Mouse (Mus musculus): ENCODE data around the gene Rapsn. TPM values are rescaled to one million over a fixed set of nuclear protein-coding genes. Genes with fewer than 3 reads are reported as not detected.

Rapsn gene
- polyA plus RNA-seq (2011; ENCODE audit: insufficient read depth, insufficient read length, low read depth, missing spikeins) = 0.42 TPM in 1 of 2 replicates, not detected in the other

GRCm38 (mm10) chr2:91035385-91035784 is at the start of gene Rapsn:
Gene Rapsn (plus strand): TSS chr2:91035620.
- Histone ChIP-seq H3K9me3 (replicated peaks; ENCODE audit: control insufficient read depth, insufficient read depth, low read length, poor library complexity, severe bottlenecking) (no peaks in the 10 kb centered on the region), H3K4me1 (ENCODE audit: control insufficient read depth, insufficient read depth, low read length) (peaks cover 1% of the 10 kb centered on the region), H3K9ac (ENCODE audit: low read depth, poor library complexity, severe bottlenecking) (no peak within 1 kb of the TSS), H3K36me3 (ENCODE audit: control insufficient read depth, insufficient read depth, low read length, poor library complexity, severe bottlenecking) (no peaks in the 10 kb centered on the region), H3K4me3 (ENCODE audit: low read depth, low read length) (no peak within 1 kb of the TSS), H3K27me3 (ENCODE audit: control insufficient read depth, insufficient read depth, low read length, poor library complexity, severe bottlenecking) (no peaks in the 10 kb centered on the region), H3K27ac (ENCODE audit: insufficient read depth, low read length) (no peak within 1 kb of the TSS)
- TF ChIP-seq EP300 (IDR thresholded peaks at IDR 0.05; ENCODE audit: insufficient read depth, low read depth, low read length) (no peak), CTCF (IDR thresholded peaks at IDR 0.05; ENCODE audit: low read depth, low read length) (no peak), POLR2A (IDR thresholded peaks at IDR 0.05; ENCODE audit: insufficient read depth, low read length) (no peak)

DNA sequence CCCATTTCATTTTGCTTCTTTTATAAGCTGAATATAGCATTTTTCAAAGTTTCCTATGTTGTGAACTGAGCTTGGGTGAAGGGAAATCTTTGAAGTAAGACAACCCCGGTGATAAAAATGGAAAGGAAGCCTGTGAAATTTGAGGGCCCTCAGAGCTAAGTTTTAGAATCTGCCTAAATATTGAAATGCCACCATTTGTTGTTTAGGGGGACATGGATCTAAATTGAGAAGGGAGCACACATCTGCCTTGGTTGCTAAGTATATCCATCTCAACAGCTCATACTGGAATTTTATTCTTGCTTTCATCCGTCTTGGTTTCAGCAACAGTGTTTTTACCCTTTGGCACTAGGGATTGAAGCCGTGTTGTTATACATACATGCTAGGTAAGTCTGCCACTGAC is 49.4 kb upstream of the Rapsn start:
- H3K4me1 ChIP-seq (ENCODE audit: control insufficient read depth, insufficient read depth, low read length) = no peaks in the 10 kb centered on the region
- no peak overlapping the region for H3K4me3 ChIP-seq (ENCODE audit: low read depth, low read length)
- H3K36me3 ChIP-seq (ENCODE audit: control insufficient read depth, insufficient read depth, low read length, poor library complexity, severe bottlenecking) = peaks cover 8% of the 10 kb centered on the region
- TF ChIP-seq CTCF (IDR thresholded peaks at IDR 0.05; ENCODE audit: low read depth, low read length) (no peak), POLR2A (IDR thresholded peaks at IDR 0.05; ENCODE audit: insufficient read depth, low read length) (no peak), EP300 (IDR thresholded peaks at IDR 0.05; ENCODE audit: insufficient read depth, low read depth, low read length) (no peak)
- no peaks in the 10 kb centered on the region for H3K9me3 ChIP-seq (replicated peaks; ENCODE audit: control insufficient read depth, insufficient read depth, low read length, poor library complexity, severe bottlenecking)
- no peak overlapping the region for H3K27ac ChIP-seq (ENCODE audit: insufficient read depth, low read length)
- no peaks in the 10 kb centered on the region for H3K27me3 ChIP-seq (ENCODE audit: control insufficient read depth, insufficient read depth, low read length, poor library complexity, severe bottlenecking)
- no peak overlapping the region for H3K9ac ChIP-seq (ENCODE audit: low read depth, poor library complexity, severe bottlenecking)

- no peaks in the 10 kb centered on the region for H3K9me3 ChIP-seq (replicated peaks; ENCODE audit: control insufficient read depth, insufficient read depth, low read length, poor library complexity, severe bottlenecking)
- H3K4me3 ChIP-seq (ENCODE audit: low read depth, low read length) = no peak overlapping the region
- no peak overlapping the region for H3K27ac ChIP-seq (ENCODE audit: insufficient read depth, low read length)
- no peaks in the 10 kb centered on the region for H3K27me3 ChIP-seq (ENCODE audit: control insufficient read depth, insufficient read depth, low read length, poor library complexity, severe bottlenecking)
- peaks cover 75% of the 10 kb centered on the region for H3K36me3 ChIP-seq (ENCODE audit: control insufficient read depth, insufficient read depth, low read length, poor library complexity, severe bottlenecking)
- H3K4me1 ChIP-seq (ENCODE audit: control insufficient read depth, insufficient read depth, low read length) = no peaks in the 10 kb centered on the region
- TF ChIP-seq POLR2A (IDR thresholded peaks at IDR 0.05; ENCODE audit: insufficient read depth, low read length) (no peak), EP300 (IDR thresholded peaks at IDR 0.05; ENCODE audit: insufficient read depth, low read depth, low read length) (no peak), CTCF (IDR thresholded peaks at IDR 0.05; ENCODE audit: low read depth, low read length) (no peak)
- no peak overlapping the region for H3K9ac ChIP-seq (ENCODE audit: low read depth, poor library complexity, severe bottlenecking)
Observed at GRCm38 (mm10) chr2:91008536-91008935, 26.9 kb upstream of the Rapsn start.

DNA sequence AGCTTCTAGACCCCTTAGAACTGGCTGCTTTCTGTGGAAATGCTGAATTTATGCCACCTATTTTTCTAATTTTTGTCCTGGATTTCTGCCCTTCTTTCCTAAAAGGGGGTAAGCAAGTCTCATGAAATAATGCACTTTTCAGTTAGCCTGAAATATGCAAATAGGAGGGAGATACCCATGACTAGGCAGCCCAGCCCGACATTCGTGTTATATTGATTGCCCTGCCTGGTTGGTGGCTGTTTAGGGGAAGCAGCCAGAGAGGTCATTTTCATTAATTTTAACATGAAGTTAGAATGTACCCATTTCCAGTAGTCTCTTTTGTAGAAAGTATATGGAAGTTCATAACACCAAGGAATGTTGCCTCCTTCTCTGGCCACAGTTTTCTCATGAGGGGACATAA is 21.5 kb upstream of the Rapsn start:
- H3K4me3 ChIP-seq (ENCODE audit: low read depth, low read length) = no peak overlapping the region
- no peaks in the 10 kb centered on the region for H3K9me3 ChIP-seq (replicated peaks; ENCODE audit: control insufficient read depth, insufficient read depth, low read length, poor library complexity, severe bottlenecking)
- no peaks in the 10 kb centered on the region for H3K4me1 ChIP-seq (ENCODE audit: control insufficient read depth, insufficient read depth, low read length)
- H3K27ac ChIP-seq (ENCODE audit: insufficient read depth, low read length) = no peak overlapping the region
- no peak overlapping the region for H3K9ac ChIP-seq (ENCODE audit: low read depth, poor library complexity, severe bottlenecking)
- peaks cover 60% of the 10 kb centered on the region for H3K36me3 ChIP-seq (ENCODE audit: control insufficient read depth, insufficient read depth, low read length, poor library complexity, severe bottlenecking)
- no peaks in the 10 kb centered on the region for H3K27me3 ChIP-seq (ENCODE audit: control insufficient read depth, insufficient read depth, low read length, poor library complexity, severe bottlenecking)
- no peak for TF ChIP-seq CTCF (IDR thresholded peaks at IDR 0.05; ENCODE audit: low read depth, low read length)
- no peak for TF ChIP-seq EP300 (IDR thresholded peaks at IDR 0.05; ENCODE audit: insufficient read depth, low read depth, low read length)
- TF ChIP-seq POLR2A (IDR thresholded peaks at IDR 0.05; ENCODE audit: insufficient read depth, low read length) = no peak

GRCm38 (mm10) chr2:91015386-91015785 is 20.0 kb upstream of the Rapsn start:
- no peak for TF ChIP-seq POLR2A (IDR thresholded peaks at IDR 0.05; ENCODE audit: insufficient read depth, low read length)
- no peak for TF ChIP-seq CTCF (IDR thresholded peaks at IDR 0.05; ENCODE audit: low read depth, low read length)
- TF ChIP-seq EP300 (IDR thresholded peaks at IDR 0.05; ENCODE audit: insufficient read depth, low read depth, low read length) = no peak
- Histone ChIP-seq H3K4me1 (ENCODE audit: control insufficient read depth, insufficient read depth, low read length) (no peaks in the 10 kb centered on the region), H3K9ac (ENCODE audit: low read depth, poor library complexity, severe bottlenecking) (no peak overlapping the region), H3K36me3 (ENCODE audit: control insufficient read depth, insufficient read depth, low read length, poor library complexity, severe bottlenecking) (peaks cover 55% of the 10 kb centered on the region), H3K27ac (ENCODE audit: insufficient read depth, low read length) (no peak overlapping the region), H3K27me3 (ENCODE audit: control insufficient read depth, insufficient read depth, low read length, poor library complexity, severe bottlenecking) (no peaks in the 10 kb centered on the region), H3K9me3 (replicated peaks; ENCODE audit: control insufficient read depth, insufficient read depth, low read length, poor library complexity, severe bottlenecking) (no peaks in the 10 kb centered on the region), H3K4me3 (ENCODE audit: low read depth, low read length) (no peak overlapping the region)

GRCm38 (mm10) chr2:91018061-91018788 is 17.2 kb upstream of the Rapsn start:
- Histone ChIP-seq H3K27me3 (ENCODE audit: control insufficient read depth, insufficient read depth, low read length, poor library complexity, severe bottlenecking) (no peaks in the 10 kb centered on the region), H3K9ac (ENCODE audit: low read depth, poor library complexity, severe bottlenecking) (no peak overlapping the region), H3K27ac (ENCODE audit: insufficient read depth, low read length) (no peak overlapping the region), H3K4me3 (ENCODE audit: low read depth, low read length) (no peak overlapping the region), H3K9me3 (replicated peaks; ENCODE audit: control insufficient read depth, insufficient read depth, low read length, poor library complexity, severe bottlenecking) (no peaks in the 10 kb centered on the region), H3K4me1 (ENCODE audit: control insufficient read depth, insufficient read depth, low read length) (peaks cover 2% of the 10 kb centered on the region), H3K36me3 (ENCODE audit: control insufficient read depth, insufficient read depth, low read length, poor library complexity, severe bottlenecking) (peaks cover 35% of the 10 kb centered on the region)
- TF ChIP-seq EP300 (IDR thresholded peaks at IDR 0.05; ENCODE audit: insufficient read depth, low read depth, low read length) (no peak), CTCF (IDR thresholded peaks at IDR 0.05; ENCODE audit: low read depth, low read length) (peak; percentile 37)
